Mouse (Mus musculus): ENCODE measurements at regions not wholly inside any gene's neighbourhood (a gene's known extent, or its start where the extent isn't known, plus 50 kb on each side); places are given as distances from the start of the nearest gene placed in this dataset.

DNA sequence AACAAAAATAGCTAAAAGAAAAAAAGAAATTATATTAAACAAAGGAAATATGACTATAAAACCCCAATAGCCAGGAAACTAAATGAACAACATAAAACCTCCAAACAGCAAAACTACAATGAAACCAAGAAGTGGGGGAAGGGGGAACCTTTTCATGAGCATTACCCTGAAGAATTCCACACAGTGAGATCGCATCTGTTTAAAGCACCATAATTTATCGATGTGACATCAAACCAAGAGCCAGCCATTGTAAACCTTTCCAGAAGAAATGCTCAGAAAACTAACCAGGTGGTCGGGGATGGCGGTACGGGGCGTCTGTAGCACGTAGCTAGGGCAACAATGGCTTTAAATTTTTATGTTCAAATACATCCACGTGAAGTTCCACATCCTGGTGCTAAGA is 214.8 kb upstream of the Spred2 start:
- ATAC-seq (ENCODE audit: insufficient read depth), result no peak
- 66% methylated on average over 8 of the region's 8 CpGs for WGBS (ENCODE audit: insufficient replicate concordance)
- no peaks in the 10 kb centered on the region for H3K9me3 ChIP-seq (replicated peaks)

GRCm38 (mm10) chr11:19713091-19713490 is 211.1 kb upstream of the Spred2 start:
- 66% methylated on average over 8 of the region's 8 CpGs for WGBS (ENCODE audit: insufficient replicate concordance)
- H3K36me3 ChIP-seq (replicated peaks), result no peaks in the 10 kb centered on the region
- no peaks in the 10 kb centered on the region for H3K4me1 ChIP-seq (replicated peaks)
- no peak overlapping the region for H3K4me2 ChIP-seq
- H3K27ac ChIP-seq (replicated peaks), result no peak overlapping the region
- no peak for ATAC-seq (ENCODE audit: insufficient read depth)
- no peaks in the 10 kb centered on the region for H3K27me3 ChIP-seq
- H3K4me3 ChIP-seq (replicated peaks), result no peak overlapping the region
- H3K9me3 ChIP-seq (replicated peaks), result no peaks in the 10 kb centered on the region
- H3K9ac ChIP-seq, result no peak overlapping the region

More for the DNA sequence above, 214.8 kb upstream of the Spred2 start:
- H3K36me3 ChIP-seq (replicated peaks), result no peaks in the 10 kb centered on the region
- no peak overlapping the region for H3K27ac ChIP-seq (replicated peaks)
- no peaks in the 10 kb centered on the region for H3K27me3 ChIP-seq
- no peak overlapping the region for H3K4me3 ChIP-seq (replicated peaks)
- no peaks in the 10 kb centered on the region for H3K4me1 ChIP-seq (replicated peaks)
- H3K9ac ChIP-seq, result no peak overlapping the region
- H3K4me2 ChIP-seq, result no peak overlapping the region

DNA sequence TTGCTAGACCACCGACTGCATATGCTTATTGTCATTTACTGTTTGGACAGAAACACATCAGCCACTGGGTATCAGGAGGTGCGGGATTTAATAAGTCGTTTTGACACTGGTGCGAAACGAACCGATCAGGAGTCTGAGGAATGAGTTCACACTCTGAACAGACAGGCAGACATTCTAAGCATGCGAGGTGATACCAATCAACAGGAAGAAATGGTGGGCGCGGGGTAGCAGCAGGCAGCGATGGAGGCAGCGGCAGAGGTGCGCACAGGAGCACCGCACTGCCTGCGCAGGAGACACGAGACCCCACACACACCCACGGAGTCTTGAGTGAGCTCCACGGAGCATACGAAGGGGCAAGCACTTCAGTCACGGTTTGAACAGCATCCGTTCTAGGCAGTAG is 210.6 kb upstream of the Spred2 start:
- no peak for ATAC-seq (ENCODE audit: insufficient read depth)
- Histone ChIP-seq H3K27ac (replicated peaks) (no peak overlapping the region), H3K4me1 (replicated peaks) (no peaks in the 10 kb centered on the region), H3K36me3 (replicated peaks) (no peaks in the 10 kb centered on the region), H3K27me3 (no peaks in the 10 kb centered on the region), H3K4me2 (no peak overlapping the region), H3K9ac (no peak overlapping the region), H3K4me3 (replicated peaks) (no peak overlapping the region), H3K9me3 (replicated peaks) (no peaks in the 10 kb centered on the region)
- 65% methylated on average over 20 of the region's 20 CpGs for WGBS (ENCODE audit: insufficient replicate concordance)

- no peak for ATAC-seq (ENCODE audit: insufficient read depth)
- Histone ChIP-seq H3K4me1 (replicated peaks) (no peaks in the 10 kb centered on the region), H3K4me2 (no peak overlapping the region), H3K9ac (no peak overlapping the region), H3K9me3 (replicated peaks) (no peaks in the 10 kb centered on the region), H3K36me3 (replicated peaks) (no peaks in the 10 kb centered on the region), H3K27ac (replicated peaks) (no peak overlapping the region), H3K27me3 (no peaks in the 10 kb centered on the region), H3K4me3 (replicated peaks) (no peak overlapping the region)
- 30% methylated on average over 5 of the region's 5 CpGs for WGBS (ENCODE audit: insufficient replicate concordance)
These were observed 210.0 kb upstream of the Spred2 start for GRCm38 (mm10) chr11:19714211-19714610.

DNA sequence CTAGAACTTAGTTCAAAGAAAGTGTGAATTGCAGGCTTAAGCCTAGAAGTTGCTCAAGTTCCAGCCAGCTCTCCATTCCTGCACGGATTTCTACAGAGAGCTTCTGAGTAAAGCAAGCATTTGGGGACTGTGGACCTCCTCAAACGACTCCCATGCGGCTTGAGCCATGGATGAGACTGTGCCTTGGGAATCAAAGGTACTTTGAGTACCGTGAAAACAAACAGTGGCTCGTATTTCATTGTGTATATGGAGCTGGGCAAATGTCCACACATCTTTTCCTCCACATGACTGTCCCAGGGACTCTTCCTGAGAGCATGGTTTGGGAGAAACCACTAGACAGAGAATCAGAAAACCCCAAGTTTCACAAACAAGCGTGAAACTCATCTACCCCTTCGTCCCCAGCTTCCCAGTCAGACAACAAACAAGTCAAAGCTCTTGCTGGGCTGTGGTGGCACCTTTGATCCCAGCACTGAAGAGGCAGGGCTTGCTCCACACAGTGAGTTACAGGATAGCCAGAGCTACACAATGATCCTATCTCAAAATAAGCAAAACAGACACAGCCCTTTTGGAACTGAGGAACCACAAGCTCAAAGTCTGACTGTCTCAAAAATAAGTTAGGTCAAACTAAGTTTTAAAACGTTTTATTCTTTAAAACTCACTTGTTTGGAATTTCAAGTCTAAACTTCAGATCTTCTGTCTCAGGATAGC is 209.1 kb upstream of the Spred2 start:
- peak; percentile 78 for ATAC-seq (ENCODE audit: insufficient read depth)
- H3K27ac ChIP-seq (replicated peaks), result peak overlapping the region; percentile 3; the same call in 1 of the 2 replicates
- no peaks in the 10 kb centered on the region for H3K36me3 ChIP-seq (replicated peaks)
- H3K4me1 ChIP-seq (replicated peaks), result no peaks in the 10 kb centered on the region
- WGBS (ENCODE audit: insufficient replicate concordance), result 29% methylated on average over 8 of the region's 8 CpGs
- no peak overlapping the region for H3K4me3 ChIP-seq (replicated peaks)
- no peaks in the 10 kb centered on the region for H3K27me3 ChIP-seq
- H3K9me3 ChIP-seq (replicated peaks), result no peaks in the 10 kb centered on the region
- no peak overlapping the region for H3K9ac ChIP-seq
- H3K4me2 ChIP-seq, result no peak overlapping the region

- no peak overlapping the region for H3K9ac ChIP-seq
- H3K4me1 ChIP-seq (replicated peaks), result no peaks in the 10 kb centered on the region
- H3K4me2 ChIP-seq, result no peak overlapping the region
- 81% methylated on average over 9 of the region's 9 CpGs for WGBS (ENCODE audit: insufficient replicate concordance)
- no peaks in the 10 kb centered on the region for H3K9me3 ChIP-seq (replicated peaks)
- no peak overlapping the region for H3K27ac ChIP-seq (replicated peaks)
- no peak for ATAC-seq (ENCODE audit: insufficient read depth)
- H3K27me3 ChIP-seq, result no peaks in the 10 kb centered on the region
- no peaks in the 10 kb centered on the region for H3K36me3 ChIP-seq (replicated peaks)
- H3K4me3 ChIP-seq (replicated peaks), result no peak overlapping the region
These were observed 206.0 kb upstream of the Spred2 start for GRCm38 (mm10) chr11:19718165-19718564.

GRCm38 (mm10) chr11:19729031-19729430 is 195.1 kb upstream of the Spred2 start:
- Histone ChIP-seq H3K36me3 (replicated peaks) (no peaks in the 10 kb centered on the region), H3K27me3 (no peaks in the 10 kb centered on the region), H3K27ac (replicated peaks) (no peak overlapping the region), H3K9ac (no peak overlapping the region), H3K4me1 (replicated peaks) (no peaks in the 10 kb centered on the region), H3K9me3 (replicated peaks) (no peaks in the 10 kb centered on the region), H3K4me2 (no peak overlapping the region), H3K4me3 (replicated peaks) (no peak overlapping the region)
- whole genome bisulfite sequencing (ENCODE audit: insufficient replicate concordance), result 70% methylated on average over 8 of the region's 8 CpGs
- ATAC-seq (ENCODE audit: insufficient read depth), result no peak

- Histone ChIP-seq H3K27ac (replicated peaks) (no peak overlapping the region), H3K4me1 (replicated peaks) (no peaks in the 10 kb centered on the region), H3K4me2 (no peak overlapping the region), H3K9me3 (replicated peaks) (no peaks in the 10 kb centered on the region), H3K36me3 (replicated peaks) (no peaks in the 10 kb centered on the region), H3K4me3 (replicated peaks) (no peak overlapping the region), H3K9ac (no peak overlapping the region), H3K27me3 (no peaks in the 10 kb centered on the region)
- ATAC-seq (ENCODE audit: insufficient read depth), result no peak
- 68% methylated on average over 5 of the region's 5 CpGs for WGBS (ENCODE audit: insufficient replicate concordance)
These were observed 193.4 kb upstream of the Spred2 start for GRCm38 (mm10) chr11:19730747-19731146.

GRCm38 (mm10) chr11:19736076-19736475 is 188.1 kb upstream of the Spred2 start:
- no peaks in the 10 kb centered on the region for H3K9me3 ChIP-seq (replicated peaks)
- no peak overlapping the region for H3K4me3 ChIP-seq (replicated peaks)
- H3K4me1 ChIP-seq (replicated peaks), result no peaks in the 10 kb centered on the region
- H3K27ac ChIP-seq (replicated peaks), result no peak overlapping the region
- H3K27me3 ChIP-seq, result no peaks in the 10 kb centered on the region
- 0 out of 2 replicates have a peak, but pooled peaks have one; percentile 31 for ATAC-seq (ENCODE audit: insufficient read depth)
- H3K9ac ChIP-seq, result no peak overlapping the region
- WGBS (ENCODE audit: insufficient replicate concordance), result 63% methylated on average over 7 of the region's 7 CpGs
- no peak overlapping the region for H3K4me2 ChIP-seq
- no peaks in the 10 kb centered on the region for H3K36me3 ChIP-seq (replicated peaks)

DNA sequence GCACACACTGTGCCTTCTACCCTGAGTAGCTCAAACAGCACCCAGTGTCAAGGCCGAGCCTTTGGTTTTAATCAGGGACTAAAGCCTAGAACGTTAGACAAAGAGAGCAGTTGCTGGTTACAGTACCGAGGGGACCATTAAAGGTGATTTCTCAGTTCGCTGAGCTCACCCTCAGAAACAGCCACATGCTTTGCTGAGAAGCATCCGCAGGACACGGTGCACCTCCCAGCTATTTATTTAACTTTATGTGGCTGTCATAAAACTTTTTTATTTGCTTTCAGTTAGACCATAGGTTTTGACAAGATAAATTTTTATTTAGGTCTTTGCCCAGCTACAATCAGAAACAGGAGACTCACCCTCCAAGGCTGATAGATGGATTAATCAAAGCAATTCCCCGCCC is 187.2 kb upstream of the Spred2 start:
- Histone ChIP-seq H3K4me3 (replicated peaks) (no peak overlapping the region), H3K4me1 (replicated peaks) (no peaks in the 10 kb centered on the region), H3K27ac (replicated peaks) (no peak overlapping the region), H3K27me3 (no peaks in the 10 kb centered on the region), H3K36me3 (replicated peaks) (no peaks in the 10 kb centered on the region), H3K4me2 (no peak overlapping the region), H3K9me3 (replicated peaks) (no peaks in the 10 kb centered on the region), H3K9ac (no peak overlapping the region)
- 50% methylated on average over 7 of the region's 7 CpGs for WGBS (ENCODE audit: insufficient replicate concordance)
- ATAC-seq (ENCODE audit: insufficient read depth), result no peak

DNA sequence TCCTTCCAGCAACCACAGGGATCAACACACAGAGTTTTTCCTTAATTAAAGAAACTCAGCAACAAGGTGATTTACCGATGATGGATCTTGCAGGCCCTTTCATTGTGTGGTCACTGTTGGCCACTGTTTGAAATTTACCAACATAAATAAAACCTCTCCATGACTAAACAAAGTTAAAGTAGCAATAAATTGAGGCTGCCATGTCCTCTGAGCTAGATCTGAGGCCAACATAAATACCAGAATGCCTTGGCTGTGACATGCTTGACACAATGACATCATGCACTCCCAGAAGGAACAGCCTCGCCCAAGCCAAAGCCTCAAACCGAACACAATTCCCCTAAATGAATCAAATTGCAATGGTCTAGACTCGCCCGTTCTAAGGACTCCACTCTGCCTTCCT is 186.8 kb upstream of the Spred2 start:
- H3K27me3 ChIP-seq, result no peaks in the 10 kb centered on the region
- ATAC-seq (ENCODE audit: insufficient read depth), result no peak
- WGBS (ENCODE audit: insufficient replicate concordance), result 42% methylated on average over 5 of the region's 5 CpGs
- H3K27ac ChIP-seq (replicated peaks), result no peak overlapping the region
- H3K4me3 ChIP-seq (replicated peaks), result no peak overlapping the region
- H3K36me3 ChIP-seq (replicated peaks), result no peaks in the 10 kb centered on the region
- no peaks in the 10 kb centered on the region for H3K9me3 ChIP-seq (replicated peaks)
- no peak overlapping the region for H3K9ac ChIP-seq
- H3K4me1 ChIP-seq (replicated peaks), result no peaks in the 10 kb centered on the region
- no peak overlapping the region for H3K4me2 ChIP-seq

- Histone ChIP-seq H3K36me3 (replicated peaks) (no peaks in the 10 kb centered on the region), H3K9me3 (replicated peaks) (no peaks in the 10 kb centered on the region), H3K4me2 (no peak overlapping the region), H3K4me1 (replicated peaks) (no peaks in the 10 kb centered on the region), H3K27ac (replicated peaks) (no peak overlapping the region), H3K27me3 (no peaks in the 10 kb centered on the region), H3K9ac (no peak overlapping the region), H3K4me3 (replicated peaks) (no peak overlapping the region)
- no peak for ATAC-seq (ENCODE audit: insufficient read depth)
- 59% methylated on average over 5 of the region's 5 CpGs for WGBS (ENCODE audit: insufficient replicate concordance)
These were observed 186.4 kb upstream of the Spred2 start for GRCm38 (mm10) chr11:19737807-19738206.

All from liver, embryonic 15.5 days (tissue).